Comparison of ENCODE assay signal across 8 mouse cellular contexts in the genomic region with DNA sequence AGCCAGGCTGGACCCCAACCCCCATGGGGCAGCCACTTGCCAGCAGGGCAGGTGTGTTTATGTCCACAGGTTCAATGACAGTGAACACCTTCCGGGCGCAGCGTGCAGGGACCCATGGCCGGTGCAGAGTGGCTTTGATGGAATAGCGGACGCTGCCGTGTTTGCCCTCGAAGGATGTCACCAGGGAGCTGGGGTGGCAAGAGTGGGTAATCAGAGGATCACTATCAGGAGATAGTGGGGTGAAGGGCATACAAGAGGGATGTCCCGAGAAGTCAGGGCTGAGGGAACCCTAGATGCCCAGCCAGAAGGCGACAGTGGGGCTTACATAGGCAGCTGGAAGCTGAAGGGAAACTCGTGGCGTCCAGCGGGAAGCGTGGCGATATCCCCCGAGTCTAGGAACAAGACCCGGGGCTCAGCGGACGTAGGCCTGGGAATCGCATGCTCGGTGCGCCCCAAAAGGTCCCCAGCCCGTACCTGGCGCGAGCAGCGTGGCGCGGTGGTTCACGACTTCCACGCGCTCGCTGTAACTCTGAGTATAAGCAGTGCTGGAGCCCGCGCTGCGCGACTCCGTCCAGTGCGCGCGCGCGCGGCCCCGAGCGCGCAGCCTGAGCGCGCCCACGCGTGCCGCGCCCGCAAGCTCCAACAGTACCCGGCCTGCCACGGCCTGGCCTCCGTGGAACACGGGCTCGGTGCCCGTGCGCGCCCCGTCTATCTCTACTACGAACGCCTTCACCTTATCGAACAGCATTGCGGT. TPM values are rescaled to one million over a fixed set of nuclear protein-coding genes. Genes with fewer than 3 reads are reported as not detected.
A peak's percentile ranks its signal among the peaks of the same experiment; 100 is the strongest.
DNase-seq lines count a peak whose midpoint lies in the region; ATAC-seq lines count a peak whose summit lies in the region.

No protein-coding gene starts in this region.

- no peak for DNase-seq in kidney, postnatal 4 days
- peak; percentile 87 for DNase-seq in NIH3T3 (ENCODE audit: low read depth)
- DNase-seq in forebrain, embryonic 11.5 days (ENCODE audit: low spot score), result peak; percentile 78
- DNase-seq in limb, embryonic 10.5 days (ENCODE audit: low spot score), result peak; percentile 64
- DNase-seq in layer of hippocampus, adult 9-11 months, result no peak
- DNase-seq in testis, postnatal 14 days (ENCODE audit: low spot score), result no peak

- no peaks in the 10 kb centered on the region for H3K9me3 ChIP-seq in kidney, embryonic 16.5 days (ENCODE audit: low read length)
- no peaks in the 10 kb centered on the region for H3K9me3 ChIP-seq in forebrain, embryonic 11.5 days (ENCODE audit: control insufficient read depth, low read length)
- no peaks in the 10 kb centered on the region for H3K9me3 ChIP-seq in limb, embryonic 10.5 days (replicated peaks)
- no peaks in the 10 kb centered on the region for H3K9me3 ChIP-seq in midbrain, embryonic 15.5 days

- 2% methylated on average over 66 of the region's 66 CpGs for WGBS in kidney, embryonic 16.5 days
- 3% methylated on average over 66 of the region's 66 CpGs for WGBS in forebrain, embryonic 11.5 days
- 4% methylated on average over 66 of the region's 66 CpGs for WGBS in limb, embryonic 10.5 days
- 3% methylated on average over 66 of the region's 66 CpGs for WGBS in midbrain, embryonic 15.5 days

- ATAC-seq in kidney, embryonic 16.5 days (ENCODE audit: low FRiP score, low TSS enrichment), result peak; percentile 20
- ATAC-seq in forebrain, embryonic 11.5 days (replicated peaks; ENCODE audit: low FRiP score), result peak; percentile 34
- peak; percentile 55 for ATAC-seq in midbrain, embryonic 15.5 days (replicated peaks)

- peak overlapping the region; percentile 90 for H3K9ac ChIP-seq in kidney, embryonic 16.5 days (replicated peaks; ENCODE audit: low read length)
- H3K9ac ChIP-seq in forebrain, embryonic 11.5 days (ENCODE audit: low read length), result peak overlapping the region; percentile 78
- H3K9ac ChIP-seq in midbrain, embryonic 15.5 days, result peak overlapping the region; percentile 67

- H3K4me3 ChIP-seq in kidney, embryonic 16.5 days (ENCODE audit: low read length), result peak overlapping the region; percentile 76
- peak overlapping the region; percentile 68 for H3K4me3 ChIP-seq in forebrain, embryonic 11.5 days (ENCODE audit: low read depth, low read length)
- peak overlapping the region; percentile 68 for H3K4me3 ChIP-seq in limb, embryonic 10.5 days
- H3K4me3 ChIP-seq in midbrain, embryonic 15.5 days, result peak overlapping the region; percentile 72

- peak overlapping the region; percentile 87 for H3K27ac ChIP-seq in kidney, embryonic 16.5 days (ENCODE audit: low read length)
- peak overlapping the region; percentile 66 for H3K27ac ChIP-seq in forebrain, embryonic 11.5 days (ENCODE audit: low read depth, low read length)
- peak overlapping the region; percentile 90 for H3K27ac ChIP-seq in limb, embryonic 10.5 days
- H3K27ac ChIP-seq in midbrain, embryonic 15.5 days, result peak overlapping the region; percentile 93

- peak overlapping the region; percentile 89 for H3K4me2 ChIP-seq in kidney, embryonic 16.5 days (replicated peaks; ENCODE audit: low read depth, low read length)
- peak overlapping the region; percentile 87 for H3K4me2 ChIP-seq in forebrain, embryonic 11.5 days (ENCODE audit: low read depth, low read length, severe bottlenecking)
- peak overlapping the region; percentile 84 for H3K4me2 ChIP-seq in midbrain, embryonic 15.5 days

- H3K4me1 ChIP-seq in kidney, embryonic 16.5 days (ENCODE audit: insufficient read depth, low read length), result peaks cover 23% of the 10 kb centered on the region
- H3K4me1 ChIP-seq in forebrain, embryonic 11.5 days (replicated peaks; ENCODE audit: control insufficient read depth, insufficient read depth, low read length), result peaks cover 5% of the 10 kb centered on the region; the same call in 1 of the 2 replicates
- H3K4me1 ChIP-seq in limb, embryonic 10.5 days, result peaks cover 38% of the 10 kb centered on the region
- peaks cover 20% of the 10 kb centered on the region for H3K4me1 ChIP-seq in midbrain, embryonic 15.5 days

- H3K36me3 ChIP-seq in kidney, embryonic 16.5 days (ENCODE audit: insufficient read depth, low read length), result 0 out of 2 replicates have a peak, but pooled peaks cover 3% of the 10 kb centered on the region
- no peaks in the 10 kb centered on the region for H3K36me3 ChIP-seq in forebrain, embryonic 11.5 days (ENCODE audit: control insufficient read depth, insufficient read depth, low read length)
- peaks cover 13% of the 10 kb centered on the region for H3K36me3 ChIP-seq in limb, embryonic 10.5 days
- H3K36me3 ChIP-seq in midbrain, embryonic 15.5 days (replicated peaks), result no peaks in the 10 kb centered on the region

- no peaks in the 10 kb centered on the region for H3K27me3 ChIP-seq in kidney, embryonic 16.5 days (ENCODE audit: insufficient read depth, low read length)
- H3K27me3 ChIP-seq in forebrain, embryonic 11.5 days (ENCODE audit: control insufficient read depth, insufficient read depth, low read length), result no peaks in the 10 kb centered on the region
- peaks cover 17% of the 10 kb centered on the region; the same call in 1 of the 2 replicates for H3K27me3 ChIP-seq in limb, embryonic 10.5 days (ENCODE audit: low read depth, poor library complexity, severe bottlenecking)
- H3K27me3 ChIP-seq in midbrain, embryonic 15.5 days (replicated peaks), result no peaks in the 10 kb centered on the region

RNA-seq across cellular contexts. Expression of a gene that starts 0.7 kb away (rescaled TPM):
- polyA plus RNA-seq in kidney, embryonic 16.5 days (2015; fragmentation: Nextera tagmentation; extraction: Ambion mirVana), result 6.7 and 7.0 TPM in 2 replicates
- polyA plus RNA-seq in forebrain, embryonic 11.5 days (2014; fragmentation: Nextera tagmentation; extraction: Ambion mirVana), result 6.3 and 7.2 TPM in 2 replicates
- polyA plus RNA-seq in limb, embryonic 10.5 days (2016; fragmentation: Nextera tagmentation; extraction: Ambion mirVana), result 4.4 and 5.0 TPM in 2 replicates
- 8.1 and 8.6 TPM in 2 replicates for polyA plus RNA-seq in midbrain, embryonic 15.5 days (2015; fragmentation: Nextera tagmentation; extraction: Ambion mirVana)

RNA-seq across cellular contexts. Expression of a gene that starts 24.2 kb away (rescaled TPM):
- 2.9 and 4.9 TPM in 2 replicates for polyA plus RNA-seq in kidney, embryonic 16.5 days (2015; fragmentation: Nextera tagmentation; extraction: Ambion mirVana)
- 9.0 and 13.4 TPM in 2 replicates for polyA plus RNA-seq in forebrain, embryonic 11.5 days (2014; fragmentation: Nextera tagmentation; extraction: Ambion mirVana)
- polyA plus RNA-seq in limb, embryonic 10.5 days (2016; fragmentation: Nextera tagmentation; extraction: Ambion mirVana), result 2.8 and 4.0 TPM in 2 replicates
- 19.0 and 20.6 TPM in 2 replicates for polyA plus RNA-seq in midbrain, embryonic 15.5 days (2015; fragmentation: Nextera tagmentation; extraction: Ambion mirVana)

RNA-seq across cellular contexts. Expression of a gene that starts 30.6 kb away (rescaled TPM):
- 0.05 and 0.12 TPM in 2 replicates for polyA plus RNA-seq in kidney, embryonic 16.5 days (2015; fragmentation: Nextera tagmentation; extraction: Ambion mirVana)
- polyA plus RNA-seq in forebrain, embryonic 11.5 days (2014; fragmentation: Nextera tagmentation; extraction: Ambion mirVana), result not detected in 2 replicates
- not detected in 2 replicates for polyA plus RNA-seq in limb, embryonic 10.5 days (2016; fragmentation: Nextera tagmentation; extraction: Ambion mirVana)
- polyA plus RNA-seq in midbrain, embryonic 15.5 days (2015; fragmentation: Nextera tagmentation; extraction: Ambion mirVana), result 0.10 and 0.36 TPM in 2 replicates

RNA-seq across cellular contexts. Expression of a gene that starts 34.0 kb away (rescaled TPM):
- 16.2 and 16.3 TPM in 2 replicates for polyA plus RNA-seq in kidney, embryonic 16.5 days (2015; fragmentation: Nextera tagmentation; extraction: Ambion mirVana)
- 15.9 and 17.4 TPM in 2 replicates for polyA plus RNA-seq in forebrain, embryonic 11.5 days (2014; fragmentation: Nextera tagmentation; extraction: Ambion mirVana)
- 12.7 and 17.1 TPM in 2 replicates for polyA plus RNA-seq in limb, embryonic 10.5 days (2016; fragmentation: Nextera tagmentation; extraction: Ambion mirVana)
- 26.4 and 26.9 TPM in 2 replicates for polyA plus RNA-seq in midbrain, embryonic 15.5 days (2015; fragmentation: Nextera tagmentation; extraction: Ambion mirVana)

RNA-seq across cellular contexts. Expression of a gene that starts 34.9 kb away (rescaled TPM):
- 114 and 119 TPM in 2 replicates for polyA plus RNA-seq in kidney, embryonic 16.5 days (2015; fragmentation: Nextera tagmentation; extraction: Ambion mirVana)
- polyA plus RNA-seq in forebrain, embryonic 11.5 days (2014; fragmentation: Nextera tagmentation; extraction: Ambion mirVana), result 165 and 176 TPM in 2 replicates
- 174 and 187 TPM in 2 replicates for polyA plus RNA-seq in limb, embryonic 10.5 days (2016; fragmentation: Nextera tagmentation; extraction: Ambion mirVana)
- polyA plus RNA-seq in midbrain, embryonic 15.5 days (2015; fragmentation: Nextera tagmentation; extraction: Ambion mirVana), result 173 and 180 TPM in 2 replicates

Comparison
In these comparisons a context has a peak if more than half of its experiments do, and no peak if none do; other contexts are left out.
1. DNase-seq: peak in NIH3T3 (single experiment), forebrain, embryonic 11.5 days (single experiment) and limb, embryonic 10.5 days (single experiment); none in kidney, postnatal 4 days (0 of 2), layer of hippocampus, adult 9-11 months (single experiment) and testis, postnatal 14 days (single experiment).
2. Peak in every context shown above with its lines, with median percentiles within 50 percentile points of each other: ATAC-seq, H3K27ac ChIP-seq, H3K4me2 ChIP-seq, H3K4me3 ChIP-seq and H3K9ac ChIP-seq.